Mouse (Mus musculus): ENCODE measurements around the gene Arap2.
A peak's percentile ranks its signal among the peaks of the same experiment; 100 is the strongest.
"Not testable (repeated sequence)": the region's sequence is repeated elsewhere in the genome, so short reads cannot be mapped to it uniquely, and the experiment has no call there.

Gene Arap2

DNA sequence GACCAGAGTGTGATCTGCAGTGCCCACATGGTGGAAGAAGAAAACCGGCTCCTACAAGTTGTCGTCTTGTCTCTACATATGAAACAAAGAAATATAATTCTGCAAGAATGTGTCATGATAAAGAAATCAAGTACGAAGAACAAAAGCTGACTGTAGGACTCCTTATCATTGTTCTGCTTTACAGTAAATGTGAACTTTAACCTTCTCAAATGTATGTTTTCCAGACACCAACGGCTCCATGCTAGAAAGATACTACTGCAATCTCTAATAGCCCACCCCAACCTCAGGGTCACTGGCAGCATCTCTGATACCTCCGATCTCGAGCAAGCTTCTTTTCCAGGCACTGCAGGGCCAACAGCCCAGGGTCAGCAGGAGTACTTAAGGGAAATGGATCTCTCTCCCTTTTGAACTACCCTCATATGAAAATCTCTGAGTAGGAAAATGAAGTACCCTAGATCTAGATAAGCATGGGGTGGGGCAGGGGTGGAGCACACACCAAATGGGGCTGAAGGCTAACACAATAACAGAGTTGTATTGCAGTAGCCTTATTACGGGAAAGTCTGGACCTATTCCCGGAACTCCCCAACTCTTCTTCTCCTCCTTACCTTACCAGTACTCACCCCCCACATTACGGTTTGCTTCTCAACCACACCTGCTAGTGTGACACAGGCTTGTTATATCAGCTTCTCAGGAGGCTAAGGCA, 22.6 kb downstream of the Arap2 start:
- no peak for DNase-seq (ENCODE audit: low read depth, low spot score)

- no peak for DNase-seq (ENCODE audit: low read depth, low spot score)
Observed at GRCm38 (mm10) chr5:62739451-62740415, 26.2 kb downstream of the Arap2 start.

GRCm38 (mm10) chr5:62730573-62730972, 35.4 kb downstream of the Arap2 start:
- not testable (repeated sequence) for DNase-seq (ENCODE audit: low read depth, low spot score)

- no peak for DNase-seq (ENCODE audit: low read depth, low spot score)
Observed at GRCm38 (mm10) chr5:62725551-62725950, 40.4 kb downstream of the Arap2 start.

DNA sequence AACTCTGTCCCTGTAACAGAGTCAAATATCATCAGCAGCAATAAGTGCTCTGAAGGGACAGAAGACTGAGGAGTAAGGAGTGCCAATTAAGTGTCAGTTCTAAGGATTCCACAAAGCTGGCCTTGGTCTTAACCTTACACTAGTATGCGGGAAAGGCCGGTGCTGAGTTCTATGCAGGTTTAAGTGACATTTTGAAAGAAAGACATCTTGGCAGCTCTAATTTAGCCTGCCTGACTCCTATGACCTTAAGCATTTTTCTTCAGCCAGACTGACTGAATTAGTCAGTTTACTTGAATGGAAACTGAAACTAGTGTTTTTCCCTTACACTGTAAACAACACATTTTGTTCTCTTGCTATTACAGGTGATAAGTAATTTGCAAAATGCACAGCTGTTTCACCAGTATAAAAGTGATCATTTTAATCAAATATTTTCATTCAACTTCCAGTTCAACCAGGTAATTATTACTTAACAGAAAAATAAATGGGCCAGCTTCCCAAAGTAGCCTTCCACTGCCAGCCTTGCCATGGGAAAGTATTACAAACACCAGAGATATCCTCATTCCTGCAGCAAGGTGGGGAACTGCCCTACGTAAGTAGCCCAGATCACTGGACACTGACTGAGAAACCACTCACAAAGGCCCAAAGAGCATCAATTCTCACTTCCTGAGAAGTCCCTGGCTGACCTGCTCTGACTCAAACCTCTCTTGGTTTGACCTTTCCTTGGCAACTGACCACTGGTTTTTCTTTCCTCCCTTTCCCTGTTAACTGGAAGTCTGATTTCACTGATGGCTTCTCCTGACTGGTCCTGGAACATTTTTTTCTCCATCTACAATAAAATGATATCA, 42.5 kb downstream of the Arap2 start:
- DNase-seq (ENCODE audit: low read depth, low spot score): no peak

DNA sequence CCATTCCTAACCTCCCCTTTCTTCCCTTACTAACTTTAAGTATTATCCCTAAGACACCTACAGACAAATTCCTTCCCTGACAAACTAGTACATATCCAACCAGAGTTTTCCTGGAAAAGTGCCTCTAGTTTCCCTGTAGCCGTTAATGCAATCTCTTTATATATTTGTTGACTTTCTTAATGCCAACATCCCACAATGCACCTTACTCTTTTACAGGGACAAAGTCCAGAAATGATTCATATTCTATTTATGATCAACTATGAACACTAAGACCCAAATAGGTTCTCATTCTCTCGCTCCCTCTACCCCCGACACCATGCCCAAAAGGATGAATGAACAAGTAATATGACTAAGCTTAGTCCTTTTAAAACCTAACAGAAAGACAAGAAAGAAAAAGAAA, 49.5 kb downstream of the Arap2 start:
- no peak for DNase-seq (ENCODE audit: low read depth, low spot score)

DNA sequence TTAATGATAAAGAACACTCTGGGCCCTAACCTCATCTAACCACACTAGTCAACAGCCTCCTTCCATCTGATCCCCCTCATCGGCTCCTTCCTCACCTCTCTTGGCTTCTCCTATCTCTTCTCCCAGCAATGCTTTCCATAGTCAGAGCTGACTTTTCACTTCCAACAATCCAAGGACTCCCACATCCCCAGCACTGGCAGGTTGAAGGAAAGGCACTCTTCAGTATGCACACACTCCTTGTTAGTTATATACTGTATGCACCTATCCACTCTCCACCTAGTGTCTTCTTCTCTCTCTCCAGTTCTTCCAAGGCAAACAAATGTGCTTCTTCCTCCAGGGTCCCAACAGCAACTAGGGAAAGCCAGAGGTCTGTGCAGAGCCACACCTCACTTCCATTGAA, 50.0 kb downstream of the Arap2 start:
- DNase-seq (ENCODE audit: low read depth, low spot score): no peak

DNA sequence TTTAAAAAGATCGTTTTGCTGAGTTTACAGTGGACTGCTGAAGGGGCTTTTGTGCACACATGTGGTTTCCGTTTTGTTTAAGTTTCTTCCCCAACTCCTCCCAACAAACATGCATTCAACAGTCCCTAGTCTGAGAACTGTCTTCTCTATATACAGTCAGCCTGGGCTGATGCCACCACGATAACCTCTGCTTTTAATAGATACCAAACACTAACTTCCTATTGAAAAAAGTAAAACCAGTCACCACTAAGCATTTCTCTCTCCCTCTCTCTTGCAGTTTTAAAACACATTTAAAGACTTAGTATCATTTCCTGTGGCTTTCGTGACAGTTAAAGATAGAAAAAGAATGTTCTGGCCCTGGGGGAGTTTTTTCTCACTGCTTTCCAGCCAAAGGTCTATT, 50.5 kb downstream of the Arap2 start:
- no peak for DNase-seq (ENCODE audit: low read depth, low spot score)

GRCm38 (mm10) chr5:62710955-62711354, 55.0 kb downstream of the Arap2 start:
- DNase-seq (ENCODE audit: low read depth, low spot score): no peak

DNA sequence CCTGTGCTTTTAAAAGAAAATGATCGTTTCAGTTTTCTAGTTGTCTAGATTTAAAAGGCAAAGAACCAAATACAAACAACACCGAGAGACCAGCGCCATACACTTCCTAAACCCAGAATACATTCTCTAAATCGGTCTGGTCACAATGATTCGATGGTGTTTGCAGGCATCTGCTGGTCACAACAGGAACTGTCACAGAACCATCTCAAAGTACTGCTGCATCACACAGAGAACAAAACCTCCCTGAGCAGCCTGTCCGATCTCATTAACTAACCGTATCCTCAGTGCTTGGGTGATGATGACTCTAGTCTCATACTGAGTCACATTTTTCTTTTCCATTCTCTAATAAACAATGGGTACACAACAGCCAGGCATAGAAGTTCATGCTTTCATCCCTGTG, 59.1 kb downstream of the Arap2 start:
- peak; percentile 14 for DNase-seq (ENCODE audit: low read depth, low spot score)

DNA sequence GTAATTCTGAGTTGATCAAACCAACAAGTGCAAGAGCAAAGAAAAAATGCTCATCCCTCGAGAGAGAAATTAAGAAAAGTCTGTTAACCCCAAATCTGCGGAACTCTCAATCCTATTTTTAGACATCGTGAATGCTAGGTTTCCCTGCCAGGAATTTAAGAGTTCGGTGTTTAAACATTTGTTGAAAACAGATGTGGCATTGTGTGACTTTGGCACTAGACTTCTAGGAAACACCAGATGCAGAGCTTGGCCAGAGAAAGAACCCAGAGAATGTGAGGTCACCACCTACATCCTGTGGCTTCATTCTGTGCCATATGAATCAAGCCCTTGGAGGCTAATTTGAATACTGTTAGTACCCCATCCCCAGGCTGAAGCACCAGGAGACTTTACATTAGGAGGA, 76.0 kb downstream of the Arap2 start:
- DNase-seq (ENCODE audit: low read depth, low spot score): no peak

GRCm38 (mm10) chr5:62683751-62684150, 82.2 kb downstream of the Arap2 start:
- no peak for DNase-seq (ENCODE audit: low read depth, low spot score)

GRCm38 (mm10) chr5:62683207-62683606, 82.8 kb downstream of the Arap2 start:
- DNase-seq (ENCODE audit: low read depth, low spot score): no peak

GRCm38 (mm10) chr5:62677390-62677789, 88.6 kb downstream of the Arap2 start:
- no peak for DNase-seq (ENCODE audit: low read depth, low spot score)

DNA sequence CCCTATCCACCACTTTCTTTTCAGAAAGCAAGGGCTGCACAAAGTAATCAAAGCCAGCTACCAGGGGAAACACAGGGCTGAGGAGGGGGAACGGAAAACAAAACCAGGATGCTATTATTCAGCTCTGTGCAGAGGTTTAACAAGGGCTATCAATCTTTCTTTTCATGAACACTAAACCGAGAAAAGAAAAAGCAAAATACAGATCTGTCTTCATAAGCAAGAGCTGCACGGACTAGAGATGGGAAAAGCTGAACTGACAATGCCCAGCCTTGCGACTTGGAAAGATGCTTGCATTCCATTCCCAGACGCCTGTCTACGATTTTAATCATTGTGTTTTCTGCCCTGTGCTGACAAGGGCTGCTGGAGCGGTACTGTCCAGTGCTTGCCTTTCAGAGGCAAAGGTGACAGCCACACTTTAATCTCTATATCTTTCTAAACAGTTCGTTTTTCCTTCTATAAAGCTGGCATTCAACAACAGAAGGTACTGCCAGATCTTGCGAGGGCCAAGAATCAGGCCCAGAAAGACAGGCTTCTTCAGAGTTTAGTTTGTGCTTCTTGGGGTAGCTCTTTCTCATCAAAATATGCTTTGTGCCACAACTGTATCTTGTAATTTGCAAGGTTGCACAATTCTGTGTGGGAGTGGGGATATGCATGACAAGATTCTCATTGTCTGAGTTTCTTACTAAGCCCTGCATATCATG, 93.1 kb downstream of the Arap2 start:
- no peak for DNase-seq (ENCODE audit: low read depth, low spot score)

DNA sequence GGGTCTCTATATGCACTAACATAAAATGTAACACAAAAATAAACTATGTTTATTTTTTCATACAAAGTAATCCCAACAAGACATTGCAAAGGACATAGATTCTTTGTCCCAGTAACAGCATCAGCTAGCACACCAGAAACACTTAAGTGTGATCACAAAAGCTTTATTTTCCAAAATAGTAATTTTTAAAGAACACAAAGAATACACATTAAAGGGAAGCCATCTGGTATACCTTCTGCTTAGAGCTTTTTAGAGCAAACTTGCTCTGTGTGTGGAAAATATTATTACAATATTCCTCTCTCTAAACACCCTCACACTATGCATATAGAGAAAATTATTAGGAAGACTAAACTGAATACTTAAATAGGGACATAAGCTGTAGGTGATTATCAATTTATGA, 100.6 kb downstream of the Arap2 start:
- DNase-seq (ENCODE audit: low read depth, low spot score): no peak

DNA sequence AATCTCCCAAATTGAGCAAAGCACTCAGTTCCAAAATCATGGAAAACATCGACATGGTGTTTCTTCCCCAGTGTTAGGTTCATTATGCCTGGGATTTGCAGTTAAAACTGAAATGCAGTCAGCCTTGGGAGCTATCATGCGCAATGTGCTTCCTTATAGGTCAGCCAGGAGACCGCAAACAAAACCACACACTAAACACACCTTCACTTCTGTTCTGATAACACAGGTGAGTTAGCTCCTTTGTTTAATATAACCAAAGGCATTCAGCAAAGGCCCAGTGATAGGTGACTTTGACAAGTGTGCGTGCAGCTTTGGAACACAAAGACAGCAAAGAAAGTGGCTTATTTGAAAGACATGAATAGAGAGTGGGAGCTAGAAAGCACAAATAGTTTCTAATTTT, 101.1 kb downstream of the Arap2 start:
- DNase-seq (ENCODE audit: low read depth, low spot score): no peak

DNA sequence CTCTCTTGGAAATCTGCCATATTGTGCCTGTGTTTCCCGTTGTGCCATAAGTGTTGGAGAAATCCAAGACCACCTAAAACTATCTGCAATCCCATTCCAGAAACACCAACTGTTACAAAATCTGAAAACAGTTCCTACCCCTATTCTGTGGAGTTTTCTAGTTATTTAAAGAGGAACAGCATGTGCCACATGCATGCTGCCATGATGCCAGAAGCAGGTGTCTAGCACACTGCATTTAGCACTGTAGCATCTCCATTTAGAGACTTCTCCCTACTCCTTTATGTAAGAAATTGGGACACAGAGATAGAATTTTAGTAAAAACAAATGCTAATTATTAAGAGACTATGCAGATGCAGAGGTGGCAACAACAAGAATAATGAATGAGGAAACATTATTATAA, 102.8 kb downstream of the Arap2 start:
- DNase-seq (ENCODE audit: low read depth, low spot score): no peak

GRCm38 (mm10) chr5:62653924-62654323, 112.0 kb downstream of the Arap2 start:
- DNase-seq (ENCODE audit: low read depth, low spot score): no peak

DNA sequence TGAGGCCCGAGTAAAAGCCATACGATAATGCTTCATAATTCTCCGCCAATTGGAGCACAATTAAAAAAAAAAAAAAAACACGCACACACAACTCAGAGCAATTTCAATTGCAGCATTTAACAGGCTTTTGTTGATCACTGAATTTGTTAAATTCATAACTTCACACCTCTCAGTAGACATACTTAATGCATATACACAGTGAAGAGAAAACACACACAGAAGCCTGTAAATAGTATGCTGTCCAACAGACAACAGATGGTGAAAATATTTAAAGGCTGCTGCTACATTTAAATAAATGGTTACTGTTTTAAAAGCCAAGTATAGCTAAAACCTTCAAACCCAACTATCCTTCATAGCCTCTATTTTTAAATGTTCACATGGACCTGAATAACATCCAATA, 123.6 kb downstream of the Arap2 start:
- DNase-seq (ENCODE audit: low read depth, low spot score): no peak

DNA sequence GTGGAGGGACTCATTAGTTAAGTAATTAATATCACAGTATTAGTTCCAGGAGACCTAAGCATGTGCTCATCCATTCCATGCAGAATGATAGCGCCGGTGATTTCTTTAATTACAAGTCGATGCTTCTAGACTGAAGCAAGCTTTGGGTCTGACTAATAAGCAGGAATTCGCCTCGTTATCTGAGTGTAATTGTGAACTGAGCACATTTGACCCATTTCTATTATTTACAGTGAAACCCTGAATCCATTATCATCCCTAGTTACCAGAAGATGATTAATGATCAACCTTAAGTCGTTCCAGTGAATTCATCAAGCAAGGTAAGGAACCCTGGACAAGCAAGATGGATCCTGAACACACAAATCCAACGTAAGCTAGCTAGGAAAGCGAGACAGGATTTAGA, 125.5 kb downstream of the Arap2 start:
- DNase-seq (ENCODE audit: low read depth, low spot score): no peak

Measured in ES-CJ7 (cell line).